Mouse (Mus musculus) MEL (cell line): ENCODE measurements around the gene Rrp12.

Source experiments
- CTCF ChIP-seq, 3 experiments: IDR thresholded peaks in 2 of 3; conservative IDR thresholded peaks in 1 of 3; 2 replicates each; pipeline ENCODE4 v1.5.1; 2011 to 2012; ENCODE audit warnings: low read length in 3 of 3, low read depth in 2 of 3, mild to moderate bottlenecking in 2 of 3, improper control_type of control experiment in 1 of 3, inconsistent platforms in 1 of 3, mixed read lengths in 1 of 3, moderate library complexity in 1 of 3; ENCODE audit not compliant: control insufficient read depth in 1 of 3, insufficient read depth in 1 of 3, poor library complexity in 1 of 3, severe bottlenecking in 1 of 3
- E2F4 ChIP-seq: IDR thresholded peaks from 2 replicates; pipeline ENCODE4 v1.6.1; 2011; ENCODE audit warnings: low read depth, low read length, improper control_type of control experiment, borderline replicate concordance
- ETS1 ChIP-seq: IDR thresholded peaks from 2 replicates; pipeline ENCODE4 v1.6.1; 2012; ENCODE audit warnings: low read depth, mild to moderate bottlenecking, inconsistent platforms, low read length, improper control_type of control experiment, moderate library complexity
- GATA1 ChIP-seq: IDR thresholded peaks from 2 replicates; pipeline ENCODE4 v1.6.1; 2011; ENCODE audit warnings: low read depth, low read length, improper control_type of control experiment
- MAZ ChIP-seq: IDR thresholded peaks from 2 replicates; pipeline ENCODE4 v1.6.1; 2012; ENCODE audit warnings: low read depth, mild to moderate bottlenecking, inconsistent platforms, low read length, improper control_type of control experiment
- MXI1 ChIP-seq: IDR thresholded peaks from 2 replicates; pipeline ENCODE4 v1.6.1; 2011; ENCODE audit warnings: mild to moderate bottlenecking, low read depth, low read length, improper control_type of control experiment
- NRF1 ChIP-seq: IDR thresholded peaks from 2 replicates; pipeline ENCODE4 v1.6.1; 2014; ENCODE audit warnings: low read depth, mild to moderate bottlenecking, inconsistent platforms, low read length, improper control_type of control experiment, moderate library complexity; ENCODE audit not compliant: poor library complexity, insufficient read depth, severe bottlenecking
- POLR2A ChIP-seq, 2 experiments: IDR thresholded peaks; 2 replicates each; pipeline ENCODE4 v1.6.1; 2011 to 2012; ENCODE audit warnings: low read length in 2 of 2, mild to moderate bottlenecking in 2 of 2, control low read depth in 1 of 2, improper control_type of control experiment in 1 of 2, low read depth in 1 of 2, moderate library complexity in 1 of 2; ENCODE audit not compliant: control insufficient read depth in 1 of 2, insufficient read depth in 1 of 2, poor library complexity in 1 of 2
- RCOR1 ChIP-seq: IDR thresholded peaks from 2 replicates; pipeline ENCODE4 v1.6.1; 2012; ENCODE audit warnings: low read depth, mild to moderate bottlenecking, inconsistent platforms, low read length, improper control_type of control experiment
- SMC3 ChIP-seq: IDR thresholded peaks from 2 replicates; pipeline ENCODE4 v1.6.1; 2011; ENCODE audit warnings: low read depth, low read length, improper control_type of control experiment
- TCF12 ChIP-seq: IDR thresholded peaks from 2 replicates; pipeline ENCODE4 v1.6.1; 2014; ENCODE audit warnings: low read depth, mild to moderate bottlenecking, inconsistent platforms, low read length, improper control_type of control experiment, moderate library complexity
- ZC3H11A ChIP-seq: IDR thresholded peaks from 2 replicates; pipeline ENCODE4 v1.6.1; 2012; ENCODE audit warnings: low read depth, mild to moderate bottlenecking, inconsistent platforms, low read length, improper control_type of control experiment
- ZMIZ1 ChIP-seq: IDR thresholded peaks from 2 replicates; pipeline ENCODE4 v1.6.1; 2012; ENCODE audit warnings: low read depth, mild to moderate bottlenecking, inconsistent platforms, low read length, improper control_type of control experiment, moderate library complexity

DNA sequence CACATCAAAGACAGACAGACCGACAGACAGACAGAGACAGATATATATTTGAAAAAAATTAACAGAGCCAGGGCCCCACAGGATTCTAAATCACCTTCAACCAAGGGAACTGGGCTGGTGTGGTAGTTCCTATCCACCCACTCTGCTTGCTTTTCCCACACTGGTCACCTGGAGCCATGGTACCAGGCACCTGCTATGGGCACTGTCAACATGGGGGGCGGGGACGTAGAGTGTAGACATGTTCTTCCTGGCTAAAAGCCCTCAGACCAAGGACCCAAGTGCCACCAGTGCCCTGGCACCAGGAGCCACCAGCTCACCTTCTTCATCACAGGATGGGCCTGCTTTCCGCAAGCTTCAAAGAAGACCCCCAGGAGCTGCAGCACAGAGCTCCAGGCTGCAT, 14.1 kb downstream of the Rrp12 start:
- no peak for TF ChIP-seq TCF12
- no peak for TF ChIP-seq MAZ
- TF ChIP-seq CTCF (IDR thresholded peaks at IDR 0.05 in 2 of 3, conservative IDR thresholded peaks at IDR 0.05 in 1 of 3; ENCODE audit: control insufficient read depth in 1 of 3, insufficient read depth in 1 of 3, low read depth in 2 of 3, low read length in 3 of 3, poor library complexity in 1 of 3, severe bottlenecking in 1 of 3), result no peak
- no peak for TF ChIP-seq ZC3H11A
- no peak for TF ChIP-seq RCOR1
- TF ChIP-seq GATA1, result no peak
- TF ChIP-seq POLR2A (IDR thresholded peaks at IDR 0.05; ENCODE audit: control insufficient read depth in 1 of 2, insufficient read depth in 1 of 2, low read depth in 1 of 2, low read length in 2 of 2, poor library complexity in 1 of 2), result no peak
- no peak for TF ChIP-seq SMC3
- no peak for TF ChIP-seq NRF1
- TF ChIP-seq MXI1, result no peak
- no peak for TF ChIP-seq E2F4
- TF ChIP-seq ZMIZ1, result no peak
- no peak for TF ChIP-seq ETS1
